Mouse (Mus musculus) cortical plate, adult 2 months (tissue): ENCODE measurements around the gene Skor1.

ENCODE experiments used
- CTCF ChIP-seq: fragments of 200-500 bp; IDR thresholded peaks from 2 replicates; pipeline ENCODE4 v1.5.1; 2011; ENCODE audit warnings: mild to moderate bottlenecking, control low read depth, low read length; ENCODE audit not compliant: insufficient read depth; ENCODE audit errors: extremely low read depth
- POLR2A ChIP-seq: fragments of 200-500 bp; IDR thresholded peaks from 2 replicates; pipeline ENCODE4 v1.6.1; 2011; ENCODE audit warnings: mild to moderate bottlenecking, low read length, control low read depth; ENCODE audit not compliant: insufficient read depth; ENCODE audit errors: extremely low read depth

DNA sequence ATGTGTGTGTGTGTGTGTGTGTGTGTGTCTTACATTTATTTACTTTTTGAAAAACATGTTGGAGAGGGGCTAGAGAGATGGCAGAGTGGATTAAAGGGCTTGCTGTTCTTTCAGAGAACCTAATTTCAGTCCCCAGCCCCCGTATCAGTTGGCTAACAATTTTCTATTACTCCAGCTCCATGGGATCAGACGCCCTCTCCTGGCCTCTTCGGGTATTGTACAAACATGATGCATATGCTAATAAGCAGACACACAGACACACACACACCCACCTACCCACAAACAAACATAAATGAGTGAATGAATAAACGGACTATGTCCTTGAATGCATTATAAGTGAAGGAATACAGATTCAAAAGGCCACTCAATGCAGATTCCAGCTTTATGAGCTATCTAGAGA lies 49.4 kb downstream of the Skor1 start:
- no peak for TF ChIP-seq CTCF
- TF ChIP-seq POLR2A: no peak
